Mouse (Mus musculus) kidney, postnatal 10 days (tissue): ENCODE measurements around the gene Atp6v0a4.

Experiments
- DNase-seq: peaks from one replicate; pipeline ENCODE4 v3.0.0; 2021; ENCODE audit warnings: mixed read lengths

The Atp6v0a4 gene

DNA sequence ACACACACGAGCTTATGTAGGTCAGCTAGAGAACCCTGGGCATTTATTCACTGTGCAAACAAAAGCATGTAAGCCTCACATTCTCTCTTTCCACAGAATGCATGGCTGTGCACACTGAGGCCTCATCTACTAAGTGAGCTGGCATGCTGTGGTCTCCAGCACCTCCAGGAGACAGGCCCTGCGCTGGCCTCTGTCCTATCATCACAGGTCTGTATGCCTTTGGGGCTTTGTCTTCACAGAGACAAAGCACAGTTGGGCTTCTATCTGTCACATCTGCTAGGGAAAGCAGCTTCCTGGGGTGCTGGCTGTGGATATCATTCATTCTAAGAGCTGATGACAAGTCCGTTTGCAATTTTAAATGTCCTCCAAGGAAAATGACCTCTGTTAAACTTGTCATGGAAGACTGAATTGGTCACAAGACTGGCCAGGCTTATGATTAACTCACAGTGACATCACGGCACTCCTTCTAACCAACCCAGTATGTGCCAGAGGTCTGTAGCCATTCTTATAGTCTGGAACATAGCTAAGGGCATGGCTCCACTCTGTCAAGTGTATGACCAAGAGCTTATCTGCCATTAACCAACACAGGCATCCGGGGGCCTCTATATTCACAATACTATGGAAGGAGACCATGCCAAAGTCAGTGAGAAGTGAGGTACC lies 52.1 kb downstream of the Atp6v0a4 start:
- peak; percentile 61 for DNase-seq

DNA sequence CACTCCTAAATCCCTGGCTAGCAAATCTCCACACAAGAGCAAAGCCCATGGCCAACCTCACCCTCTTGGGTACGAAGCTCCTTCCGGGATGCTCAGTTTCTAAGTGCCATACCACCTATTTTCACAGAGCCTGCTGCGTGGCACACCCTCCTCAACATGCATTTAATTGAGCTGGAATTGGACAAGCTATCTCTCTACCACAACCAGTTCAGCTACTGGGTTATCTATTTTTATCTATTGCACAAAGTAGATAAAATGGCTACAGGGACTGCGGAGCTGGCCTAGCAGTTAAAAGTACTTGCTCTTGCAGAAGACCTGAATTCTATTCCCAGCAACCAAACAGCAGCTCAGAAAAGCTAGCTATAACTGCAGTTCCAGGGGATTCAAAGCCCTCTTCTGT lies 53.1 kb downstream of the Atp6v0a4 start:
- no peak for DNase-seq

DNA sequence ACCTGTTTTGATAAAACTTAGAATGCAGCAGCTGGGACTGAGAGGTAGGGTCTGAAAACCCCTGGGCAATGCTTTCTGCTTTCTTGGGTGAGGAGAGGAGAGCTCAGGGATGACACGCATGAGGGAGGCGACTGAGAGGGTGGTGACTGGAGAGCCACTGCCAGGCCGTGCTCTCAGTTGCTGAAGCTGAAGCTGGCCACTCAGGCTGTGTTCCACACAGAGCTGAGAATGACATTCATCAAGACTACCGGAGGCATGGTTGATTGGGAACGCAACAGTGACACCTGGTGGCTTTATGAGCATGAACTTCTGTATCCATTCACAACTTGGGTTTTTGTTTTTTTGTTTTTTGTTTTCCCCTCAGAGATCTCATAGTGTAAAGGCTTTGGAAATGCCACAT lies 58.2 kb downstream of the Atp6v0a4 start:
- DNase-seq: peak; percentile 80

DNA sequence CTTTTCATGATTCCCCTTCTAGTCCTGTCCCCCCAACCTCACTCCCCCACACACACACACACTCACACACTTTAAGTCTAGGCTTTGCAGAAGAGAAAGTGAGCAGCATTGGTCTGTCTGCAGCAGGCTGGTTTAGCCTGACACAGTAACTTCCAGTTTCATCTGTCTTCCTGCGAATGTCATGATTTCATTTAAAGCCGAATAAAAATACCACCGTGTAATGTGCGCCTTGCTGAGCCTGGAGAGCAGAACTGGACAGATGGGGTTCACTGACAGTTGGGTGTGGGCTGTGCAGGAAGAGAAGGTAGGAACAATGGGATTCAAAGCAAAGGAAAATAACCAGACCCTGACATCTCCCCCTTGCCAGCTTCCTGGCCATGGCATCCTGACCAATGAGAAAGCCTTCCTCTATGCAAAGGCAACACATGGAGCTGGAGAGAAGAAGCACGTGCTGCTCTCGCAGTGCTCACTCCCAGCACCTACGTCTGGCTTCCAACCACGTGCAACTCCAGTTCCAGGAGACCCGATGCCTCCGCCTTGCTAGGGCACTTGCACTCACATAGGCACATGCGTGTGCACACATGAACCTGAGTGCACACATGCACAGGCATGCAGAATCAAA lies 58.8 kb downstream of the Atp6v0a4 start:
- no peak for DNase-seq

DNA sequence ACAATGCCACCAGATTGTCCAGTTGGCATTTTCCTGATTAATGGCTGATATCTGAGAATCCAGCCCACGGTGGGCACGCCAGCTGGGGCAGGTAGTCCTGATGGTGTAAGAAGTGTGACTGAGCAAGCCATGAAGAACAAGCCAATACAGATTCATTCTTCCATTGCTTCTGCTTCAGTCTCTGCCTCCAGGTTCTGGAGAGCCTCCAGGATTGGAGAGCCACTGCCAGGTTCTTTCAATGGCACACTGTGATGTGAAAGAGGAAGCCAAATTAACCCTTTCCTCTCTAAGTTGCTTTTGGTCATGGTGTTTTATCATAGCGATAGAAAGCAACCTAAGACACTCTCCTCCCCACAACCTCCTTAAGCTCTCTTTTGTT lies 59.3 kb downstream of the Atp6v0a4 start:
- no peak for DNase-seq

DNA sequence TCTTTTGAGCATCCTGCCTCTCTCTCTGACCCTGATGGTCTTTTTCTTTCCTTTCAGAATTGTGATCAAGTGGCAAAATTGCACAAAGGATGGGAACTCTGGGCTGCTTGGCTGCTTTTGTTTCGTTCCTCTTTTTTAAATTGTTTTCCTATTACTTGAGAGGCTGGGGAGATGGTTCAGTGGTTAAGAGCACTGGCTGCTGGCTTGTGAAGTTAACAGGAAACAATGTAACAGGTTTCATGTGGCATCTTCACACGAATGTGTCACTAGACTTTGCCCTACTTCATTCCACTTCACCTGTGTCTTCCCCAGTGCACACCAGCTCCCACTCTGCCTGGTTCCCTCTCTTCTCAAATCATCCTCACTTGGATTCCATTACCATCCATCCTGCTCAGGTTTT lies 59.8 kb downstream of the Atp6v0a4 start:
- no peak for DNase-seq

DNA sequence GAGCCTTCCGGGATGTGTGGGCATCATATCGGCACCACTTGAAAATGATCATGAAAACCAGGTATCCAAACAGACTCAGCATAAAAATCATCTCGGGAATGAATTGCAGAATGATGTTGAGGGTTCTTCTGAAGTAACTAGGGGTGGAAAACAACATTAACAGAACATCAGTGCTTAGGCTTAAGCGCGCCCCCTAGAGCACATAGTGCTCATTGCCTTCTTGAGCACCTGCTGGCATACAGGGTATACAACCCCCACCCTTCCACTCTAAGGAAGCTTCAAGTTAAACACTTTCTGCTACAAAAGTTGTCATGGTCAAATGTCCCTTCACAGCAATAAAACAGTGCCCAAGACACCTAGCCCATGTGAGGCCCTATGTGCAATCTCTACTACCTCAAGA lies 65.6 kb downstream of the Atp6v0a4 start:
- DNase-seq: no peak

DNA sequence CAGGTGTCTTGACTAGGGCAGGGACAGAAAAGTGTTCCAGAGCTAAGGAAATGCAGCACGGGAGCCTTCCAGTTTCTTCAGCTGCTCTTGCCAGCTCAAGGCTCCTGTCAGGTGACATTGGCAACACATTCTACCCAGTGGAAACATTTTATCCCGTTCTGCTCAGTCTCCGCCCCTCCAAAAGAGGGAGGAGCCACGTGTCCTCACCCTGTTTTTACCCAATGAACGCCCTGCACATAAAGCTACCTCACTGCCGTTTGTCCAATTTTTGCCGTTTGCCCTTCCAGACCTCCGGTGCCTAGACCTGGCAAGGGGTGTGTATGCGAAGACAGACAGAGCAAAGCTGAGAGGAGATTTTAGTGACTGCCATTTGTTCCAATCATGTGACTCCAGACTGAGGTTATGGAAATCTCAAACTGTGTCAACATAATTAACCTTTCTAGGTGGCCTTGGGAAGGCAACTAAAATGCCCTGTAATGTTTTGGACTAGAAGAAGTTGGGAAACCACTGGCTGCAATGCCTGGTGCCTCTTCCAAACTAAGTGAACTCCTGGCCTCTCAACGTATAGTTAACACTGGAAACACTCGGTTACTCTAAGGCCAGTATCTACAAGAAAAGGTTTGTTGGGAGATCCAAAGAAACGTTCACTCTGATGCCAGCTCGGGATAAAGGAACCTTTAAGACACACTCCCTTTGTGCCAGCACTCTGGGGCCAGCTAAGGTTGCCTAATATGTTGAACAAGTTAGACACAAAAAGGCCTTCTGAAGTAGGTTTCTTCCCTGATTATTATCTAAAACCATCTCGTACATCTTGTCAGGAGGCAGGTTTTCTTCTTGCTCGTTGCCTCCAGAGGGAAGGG lies 68.7 kb downstream of the Atp6v0a4 start:
- no peak for DNase-seq

DNA sequence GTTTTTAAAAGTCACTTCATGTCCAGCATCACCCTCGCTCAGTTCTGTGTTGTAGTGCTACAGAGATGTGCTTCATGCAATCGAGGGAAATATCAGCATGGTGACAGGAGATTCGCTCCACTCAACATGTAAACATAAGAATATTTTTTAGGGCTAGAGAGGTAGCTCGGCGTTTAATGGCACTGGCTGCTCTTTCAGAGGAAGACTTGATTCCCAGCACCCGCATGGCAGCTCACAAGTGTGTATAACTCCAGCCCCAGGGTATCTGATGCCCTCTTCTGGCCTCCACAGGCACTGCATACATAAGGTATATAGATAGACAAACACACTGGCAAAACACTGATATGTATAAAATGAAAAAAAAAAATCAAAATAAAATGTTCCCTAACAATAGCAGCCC lies 74.8 kb downstream of the Atp6v0a4 start:
- no peak for DNase-seq

DNA sequence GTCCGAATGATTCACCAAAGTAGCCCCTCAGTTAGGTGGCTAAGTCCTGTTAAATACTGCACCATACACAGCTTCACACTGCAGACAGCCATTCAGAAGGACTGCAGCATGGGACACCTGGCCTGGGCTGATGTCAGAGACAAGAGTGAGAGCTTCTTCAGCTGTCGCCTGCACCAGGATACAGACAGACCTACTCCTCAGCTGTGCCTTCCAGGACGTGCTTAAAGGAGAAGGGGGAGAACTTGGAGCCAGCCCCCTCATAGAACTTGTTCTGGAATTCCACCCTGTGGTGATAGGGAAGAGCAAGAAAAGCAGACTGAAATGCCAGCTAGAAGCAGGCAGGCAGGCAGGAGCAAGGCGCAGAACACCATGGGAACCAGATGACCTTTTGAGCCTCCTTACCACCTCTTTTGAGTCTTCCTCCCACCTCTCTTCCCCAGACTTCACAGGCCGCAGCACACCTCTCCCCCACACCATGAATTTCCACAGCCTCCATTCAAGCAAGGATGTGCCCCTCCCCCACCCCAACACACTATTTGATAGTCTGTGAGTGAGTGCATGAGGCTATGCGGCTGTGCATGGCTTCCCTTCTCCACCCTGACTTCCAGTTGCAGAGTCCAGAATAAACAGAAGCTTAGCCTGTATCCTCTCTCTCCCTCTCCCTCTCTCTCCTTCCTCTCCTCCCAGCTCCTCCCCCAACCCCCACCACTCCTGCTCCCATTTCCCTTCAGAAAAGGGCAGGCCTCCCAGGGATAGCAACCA lies 75.4 kb downstream of the Atp6v0a4 start:
- DNase-seq: peak; percentile 86

DNA sequence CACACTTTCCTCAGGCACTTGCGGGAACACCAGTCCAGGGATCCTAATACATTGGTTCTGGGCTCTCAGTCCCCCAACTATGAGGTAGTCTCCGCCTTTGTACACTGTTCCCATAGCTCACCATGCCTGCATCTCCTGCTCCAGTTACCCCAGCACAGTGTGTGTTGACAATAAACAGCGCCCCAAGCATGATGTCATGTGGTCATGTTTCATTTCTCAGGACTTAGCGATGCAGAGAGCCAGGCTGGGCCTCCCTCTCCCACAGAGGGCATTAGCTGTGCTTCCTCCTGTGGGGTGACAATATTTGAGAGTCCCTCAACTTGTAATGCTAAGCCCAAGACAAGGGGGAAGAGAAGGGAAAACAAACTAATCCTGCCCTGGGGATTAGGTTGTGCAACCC lies 76.4 kb downstream of the Atp6v0a4 start:
- no peak for DNase-seq

DNA sequence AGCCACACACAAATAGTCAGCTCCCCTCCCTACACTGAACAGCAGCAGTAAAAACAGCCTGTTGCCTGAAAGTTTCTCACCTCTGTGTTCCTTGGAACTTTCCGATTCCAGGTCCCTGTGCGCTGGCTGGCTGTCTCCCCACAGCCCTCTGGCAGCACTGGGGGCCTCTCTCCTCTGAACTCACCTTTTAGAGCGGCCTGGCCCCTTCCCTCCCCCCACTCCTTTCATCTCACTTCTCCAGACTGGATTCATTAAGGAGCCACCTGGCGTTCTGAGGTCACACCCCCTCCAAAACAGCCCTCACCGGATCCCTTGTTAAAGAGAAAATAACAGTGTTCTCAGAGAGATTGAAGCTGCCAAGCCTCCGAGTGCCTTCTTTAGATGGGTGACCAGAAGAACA lies 77.5 kb downstream of the Atp6v0a4 start, which contains the start of gene Svopl:
Gene Svopl, minus strand, starts transcription at position 159 of the 400 bp plus-strand sequence.
- no peak for DNase-seq

DNA sequence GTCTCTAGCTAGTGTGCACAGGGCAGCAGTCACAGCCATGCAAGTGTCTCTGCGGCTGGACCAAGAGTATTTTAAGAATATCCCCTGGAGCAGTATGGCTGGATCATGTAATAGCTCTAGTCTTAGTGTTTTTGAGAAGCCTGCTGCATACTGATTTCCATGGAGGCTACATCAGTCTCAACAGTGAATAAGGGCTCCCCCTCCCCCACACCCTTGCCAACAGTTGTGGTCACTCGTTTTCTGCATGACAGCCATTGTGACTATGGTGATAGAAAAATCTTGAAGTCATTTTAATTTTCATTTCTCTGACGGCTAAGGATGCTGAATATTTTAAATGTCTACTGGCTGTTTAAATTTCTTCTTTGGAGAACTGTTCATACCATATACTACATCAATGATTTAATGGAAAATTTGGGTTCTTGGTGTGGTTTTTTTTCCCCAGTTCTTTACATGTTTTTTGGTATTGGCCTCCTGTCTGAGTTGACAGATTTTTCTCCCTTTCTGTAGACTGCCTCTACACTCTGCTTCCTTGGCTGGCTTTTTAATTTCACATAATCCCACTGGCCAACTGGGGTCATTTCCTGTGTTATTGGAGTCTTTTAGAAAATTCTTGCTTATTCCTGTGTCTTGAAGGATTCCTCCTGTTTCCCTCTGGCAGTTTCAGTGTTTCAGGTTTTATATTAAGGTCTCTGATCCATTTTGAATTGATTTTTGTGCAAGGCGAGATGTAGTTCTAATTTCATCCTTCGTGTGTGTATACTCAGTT lies 91.4 kb downstream of the Atp6v0a4 start:
- peak; percentile 54 for DNase-seq

DNA sequence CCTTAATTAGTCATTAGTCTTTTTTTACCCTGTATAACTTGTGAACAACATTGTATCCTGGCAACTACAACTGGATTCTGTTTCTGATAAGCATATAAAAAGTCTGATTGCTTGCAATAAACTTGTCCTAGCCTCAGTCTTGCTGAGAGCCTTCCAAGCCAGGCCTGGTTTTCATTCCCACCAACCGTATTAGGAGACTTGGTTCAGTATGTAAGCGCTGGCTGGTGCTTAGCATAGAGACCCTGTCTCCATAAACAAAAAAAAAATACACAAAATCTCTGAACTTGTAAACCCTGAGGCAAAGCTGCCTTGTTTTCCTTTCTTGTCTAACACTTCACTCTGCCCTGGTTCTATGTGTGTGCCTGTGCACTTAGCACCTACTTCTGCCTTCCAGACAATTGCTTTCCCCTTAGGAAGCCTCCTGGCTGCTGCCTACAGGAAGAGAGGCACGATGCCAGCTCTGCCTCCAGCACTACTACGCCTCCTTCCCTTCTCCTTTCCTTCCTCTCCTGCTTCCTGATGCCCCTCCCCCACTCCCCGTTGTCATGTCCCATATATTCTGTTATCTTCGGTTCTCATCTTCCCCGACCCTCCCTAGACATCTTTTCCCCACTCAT lies 92.4 kb downstream of the Atp6v0a4 start:
- peak; percentile 75 for DNase-seq

DNA sequence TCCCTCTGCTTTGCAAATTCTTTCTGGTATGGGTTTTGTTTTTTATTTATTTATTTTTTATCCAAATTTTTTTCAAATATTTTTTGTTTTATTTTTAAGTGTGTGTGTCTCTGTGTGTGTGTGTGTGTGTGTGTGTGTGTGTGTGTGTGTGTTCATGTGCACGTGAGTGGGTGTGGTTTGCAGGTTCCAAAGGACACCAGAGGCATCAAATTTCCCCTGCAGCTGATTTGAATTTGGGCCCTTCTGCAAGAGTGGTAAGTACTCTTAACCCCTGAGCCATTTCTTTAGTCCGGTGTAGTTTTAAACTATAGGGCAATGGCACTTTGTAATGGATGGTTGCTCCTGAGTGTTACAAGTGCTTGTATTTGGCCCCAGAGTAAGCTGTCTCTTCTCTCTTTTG lies 96.2 kb downstream of the Atp6v0a4 start:
- DNase-seq: no peak

DNA sequence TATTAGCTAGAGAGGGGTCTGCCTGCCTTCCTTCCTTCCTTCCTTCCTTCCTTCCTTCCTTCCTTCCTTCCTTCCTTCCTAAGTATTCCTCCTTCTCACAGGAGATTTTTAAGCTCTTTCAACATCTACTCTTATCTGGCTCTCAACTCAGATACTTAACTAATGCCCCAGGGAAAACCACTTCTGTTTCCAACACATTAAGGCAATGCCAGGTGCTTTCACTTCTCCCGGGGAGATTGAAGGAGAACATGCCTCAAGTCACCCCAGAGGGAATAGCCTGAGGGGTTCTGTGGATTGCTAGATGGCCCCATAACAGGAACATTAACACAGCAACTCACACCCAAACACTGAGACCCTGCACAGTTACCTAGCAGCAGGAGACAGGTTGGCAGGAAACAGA lies 96.6 kb downstream of the Atp6v0a4 start:
- no peak for DNase-seq

DNA sequence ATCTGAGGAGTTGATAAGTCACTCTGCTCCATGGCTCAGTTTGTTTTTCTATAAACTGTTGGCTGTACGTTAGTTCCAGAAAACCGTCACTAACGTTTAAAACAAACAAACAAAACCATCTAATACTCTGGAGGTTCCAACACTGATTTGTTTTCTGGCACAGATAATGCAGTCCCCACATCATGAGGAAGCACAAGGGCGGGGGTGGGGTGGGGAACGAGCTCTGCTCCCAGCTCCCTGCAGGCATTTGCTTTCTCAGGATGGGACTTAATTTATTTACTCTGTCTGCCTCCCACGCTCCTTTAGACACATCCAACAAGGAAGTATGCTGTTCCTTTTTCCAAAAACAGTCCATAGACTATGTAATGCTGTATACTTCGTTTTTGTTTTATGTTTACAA lies 101.1 kb downstream of the Atp6v0a4 start:
- DNase-seq: peak; percentile 20

DNA sequence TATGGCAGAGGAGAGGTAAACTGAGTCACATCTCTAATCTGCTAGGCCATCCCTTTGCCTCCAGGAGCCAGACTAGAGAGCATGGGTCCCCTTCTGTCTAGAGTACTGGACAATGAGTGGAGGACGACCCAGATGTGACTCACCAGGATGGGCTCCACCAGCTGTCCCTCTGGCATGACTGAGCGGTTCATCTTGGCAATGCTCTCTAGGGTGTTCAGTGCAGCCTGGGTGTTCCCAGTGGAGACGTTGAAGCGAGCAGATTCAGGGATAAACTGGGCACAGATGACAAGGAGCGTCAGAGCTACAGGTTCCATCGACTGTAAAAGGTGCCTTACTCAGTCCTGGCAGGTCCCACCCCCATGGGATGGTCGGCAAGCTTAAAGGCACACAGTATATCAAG lies 103.0 kb downstream of the Atp6v0a4 start:
- no peak for DNase-seq

DNA sequence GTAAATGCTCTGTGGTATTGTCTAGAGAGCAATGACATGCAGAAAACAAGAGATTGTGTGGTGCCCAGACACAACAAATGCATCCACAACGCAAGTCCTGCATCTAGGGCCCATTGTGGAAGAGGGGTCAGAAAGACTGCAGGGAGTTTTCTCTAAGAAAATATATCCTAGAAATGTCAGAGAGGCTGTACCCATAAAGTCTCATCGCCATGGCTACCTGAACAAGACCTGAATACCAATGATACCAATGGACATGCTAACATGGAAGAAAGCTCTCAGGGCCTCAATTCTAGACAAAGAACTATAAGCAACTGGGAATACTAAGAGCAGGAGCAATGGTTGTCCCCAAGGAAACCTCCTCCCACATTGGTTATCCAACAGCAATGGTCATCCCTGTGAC lies 111.6 kb downstream of the Atp6v0a4 start:
- no peak for DNase-seq

DNA sequence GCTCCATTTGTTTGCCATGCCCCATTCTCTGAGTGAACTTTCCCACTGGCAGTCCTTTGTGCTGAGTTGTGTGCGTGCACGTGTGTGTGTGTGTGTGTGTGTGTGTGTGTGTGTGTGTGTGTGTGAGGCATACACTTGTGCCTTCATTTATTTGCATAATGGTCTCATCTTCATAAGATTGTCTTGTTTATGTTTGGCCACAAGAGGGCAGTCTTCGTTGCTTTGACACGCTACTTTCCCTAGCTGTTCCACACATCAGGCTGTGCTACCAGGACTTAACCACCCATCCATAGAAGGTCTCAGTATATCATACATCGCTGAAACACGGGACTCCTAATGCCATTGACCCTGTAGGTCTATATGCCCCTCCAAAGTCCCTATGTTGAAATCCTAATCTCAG lies 116.9 kb downstream of the Atp6v0a4 start:
- DNase-seq: peak; percentile 67
